Mouse (Mus musculus): ENCODE data around the gene Rnf222. TPM values are rescaled to one million over a fixed set of nuclear protein-coding genes. Genes with fewer than 3 reads are reported as not detected.

The Rnf222 gene
- polyA plus RNA-seq, 1 experiment from 2014 or later, result not detected

GRCm38 (mm10) chr11:68896247-68896646, 7.9 kb downstream of the Rnf222 start:
- no peaks in the 10 kb centered on the region for H3K36me3 ChIP-seq (ENCODE audit: control insufficient read depth, insufficient read depth, low read length)
- H3K4me1 ChIP-seq (ENCODE audit: control insufficient read depth, insufficient read depth, low read length), result no peaks in the 10 kb centered on the region
- no peak overlapping the region for H3K4me2 ChIP-seq (ENCODE audit: low read length)
- ATAC-seq, result no peak
- no peaks in the 10 kb centered on the region for H3K9me3 ChIP-seq (replicated peaks; ENCODE audit: control insufficient read depth, low read length, poor library complexity, severe bottlenecking)
- no peak overlapping the region for H3K4me3 ChIP-seq (ENCODE audit: low read depth, low read length)
- no peak overlapping the region for H3K9ac ChIP-seq (ENCODE audit: low read depth, low read length)
- 95% methylated on average over 5 of the region's 5 CpGs for WGBS
- no peaks in the 10 kb centered on the region for H3K27me3 ChIP-seq (ENCODE audit: control insufficient read depth, insufficient read depth, low read depth, low read length)
- no peak overlapping the region for H3K27ac ChIP-seq (ENCODE audit: low read length)

DNA sequence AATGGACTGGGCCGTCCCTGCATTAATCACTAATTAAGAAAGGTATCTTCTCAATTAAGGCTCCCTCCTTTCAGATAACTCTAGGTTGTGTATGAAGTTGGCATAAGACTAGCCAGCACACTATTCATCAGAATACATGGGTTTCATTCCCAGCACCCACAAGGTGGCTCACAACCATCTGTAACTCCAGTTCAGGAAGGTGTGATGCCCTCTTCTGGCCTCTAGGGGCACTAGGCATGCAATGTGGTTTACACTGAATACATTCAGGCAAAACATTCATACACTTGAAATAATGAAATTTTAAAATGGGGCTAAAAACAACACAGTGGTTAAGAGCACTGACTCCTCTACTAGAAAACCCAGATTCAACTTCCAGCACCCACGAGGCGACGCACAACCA, 8.8 kb downstream of the Rnf222 start:
- no peaks in the 10 kb centered on the region for H3K4me1 ChIP-seq (ENCODE audit: control insufficient read depth, insufficient read depth, low read length)
- H3K27me3 ChIP-seq (ENCODE audit: control insufficient read depth, insufficient read depth, low read depth, low read length), result no peaks in the 10 kb centered on the region
- no peak overlapping the region for H3K27ac ChIP-seq (ENCODE audit: low read length)
- no peak overlapping the region for H3K9ac ChIP-seq (ENCODE audit: low read depth, low read length)
- no peaks in the 10 kb centered on the region for H3K36me3 ChIP-seq (ENCODE audit: control insufficient read depth, insufficient read depth, low read length)
- no peak for ATAC-seq
- H3K4me3 ChIP-seq (ENCODE audit: low read depth, low read length), result no peak overlapping the region
- no peak overlapping the region for H3K4me2 ChIP-seq (ENCODE audit: low read length)
- 42% methylated on average over 4 of the region's 4 CpGs for WGBS
- H3K9me3 ChIP-seq (replicated peaks; ENCODE audit: control insufficient read depth, low read length, poor library complexity, severe bottlenecking), result no peaks in the 10 kb centered on the region

DNA sequence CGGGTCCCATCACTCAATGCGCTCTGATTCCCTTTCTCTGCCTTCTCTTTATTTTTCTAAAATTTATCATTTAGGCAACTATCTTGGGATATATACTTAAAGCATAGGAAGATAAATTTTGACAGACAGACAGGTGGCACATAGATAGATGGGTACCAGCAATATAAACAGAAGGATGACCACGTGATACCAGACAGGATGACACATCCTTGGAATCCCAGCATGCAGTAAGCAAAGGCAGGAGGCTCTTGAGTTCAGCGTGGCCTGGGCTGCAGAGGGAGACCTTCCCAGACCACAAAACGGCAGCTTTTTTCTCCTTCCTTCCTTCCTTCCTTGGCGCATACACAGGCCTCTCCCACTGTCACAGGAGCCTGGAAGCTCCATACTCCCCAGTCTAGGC, 9.5 kb downstream of the Rnf222 start:
- WGBS, result 70% methylated on average over 6 of the region's 6 CpGs
- no peak for ATAC-seq
- Histone ChIP-seq H3K4me1 (ENCODE audit: control insufficient read depth, insufficient read depth, low read length) (peaks cover 6% of the 10 kb centered on the region; the same call in 1 of the 2 replicates), H3K36me3 (ENCODE audit: control insufficient read depth, insufficient read depth, low read length) (0 out of 2 replicates have a peak, but pooled peaks cover under 1% of the 10 kb centered on the region), H3K27ac (ENCODE audit: low read length) (no peak overlapping the region), H3K27me3 (ENCODE audit: control insufficient read depth, insufficient read depth, low read depth, low read length) (no peaks in the 10 kb centered on the region), H3K4me3 (ENCODE audit: low read depth, low read length) (no peak overlapping the region), H3K9me3 (replicated peaks; ENCODE audit: control insufficient read depth, low read length, poor library complexity, severe bottlenecking) (no peaks in the 10 kb centered on the region), H3K4me2 (ENCODE audit: low read length) (no peak overlapping the region), H3K9ac (ENCODE audit: low read depth, low read length) (no peak overlapping the region)

- Histone ChIP-seq H3K27me3 (ENCODE audit: control insufficient read depth, insufficient read depth, low read depth, low read length) (no peaks in the 10 kb centered on the region), H3K27ac (ENCODE audit: low read length) (no peak overlapping the region), H3K36me3 (ENCODE audit: control insufficient read depth, insufficient read depth, low read length) (peaks cover 5% of the 10 kb centered on the region; the same call in 1 of the 2 replicates), H3K9me3 (replicated peaks; ENCODE audit: control insufficient read depth, low read length, poor library complexity, severe bottlenecking) (no peaks in the 10 kb centered on the region), H3K4me1 (ENCODE audit: control insufficient read depth, insufficient read depth, low read length) (peaks cover 7% of the 10 kb centered on the region; the same call in 1 of the 2 replicates), H3K4me2 (ENCODE audit: low read length) (no peak overlapping the region), H3K9ac (ENCODE audit: low read depth, low read length) (no peak overlapping the region), H3K4me3 (ENCODE audit: low read depth, low read length) (no peak overlapping the region)
- WGBS, result 93% methylated on average over 6 of the region's 6 CpGs
- ATAC-seq, result no peak
These were observed 10.4 kb downstream of the Rnf222 start for GRCm38 (mm10) chr11:68898790-68899189.

- no peak for ATAC-seq
- Histone ChIP-seq H3K36me3 (ENCODE audit: control insufficient read depth, insufficient read depth, low read length) (peaks cover 7% of the 10 kb centered on the region; the same call in 1 of the 2 replicates), H3K4me1 (ENCODE audit: control insufficient read depth, insufficient read depth, low read length) (peaks cover 7% of the 10 kb centered on the region; the same call in 1 of the 2 replicates), H3K27me3 (ENCODE audit: control insufficient read depth, insufficient read depth, low read depth, low read length) (no peaks in the 10 kb centered on the region), H3K4me2 (ENCODE audit: low read length) (no peak overlapping the region), H3K9me3 (replicated peaks; ENCODE audit: control insufficient read depth, low read length, poor library complexity, severe bottlenecking) (no peaks in the 10 kb centered on the region), H3K9ac (ENCODE audit: low read depth, low read length) (no peak overlapping the region), H3K4me3 (ENCODE audit: low read depth, low read length) (no peak overlapping the region), H3K27ac (ENCODE audit: low read length) (no peak overlapping the region)
- 92% methylated on average over 8 of the region's 8 CpGs for WGBS
These were observed 11.5 kb downstream of the Rnf222 start for GRCm38 (mm10) chr11:68899815-68900214.

DNA sequence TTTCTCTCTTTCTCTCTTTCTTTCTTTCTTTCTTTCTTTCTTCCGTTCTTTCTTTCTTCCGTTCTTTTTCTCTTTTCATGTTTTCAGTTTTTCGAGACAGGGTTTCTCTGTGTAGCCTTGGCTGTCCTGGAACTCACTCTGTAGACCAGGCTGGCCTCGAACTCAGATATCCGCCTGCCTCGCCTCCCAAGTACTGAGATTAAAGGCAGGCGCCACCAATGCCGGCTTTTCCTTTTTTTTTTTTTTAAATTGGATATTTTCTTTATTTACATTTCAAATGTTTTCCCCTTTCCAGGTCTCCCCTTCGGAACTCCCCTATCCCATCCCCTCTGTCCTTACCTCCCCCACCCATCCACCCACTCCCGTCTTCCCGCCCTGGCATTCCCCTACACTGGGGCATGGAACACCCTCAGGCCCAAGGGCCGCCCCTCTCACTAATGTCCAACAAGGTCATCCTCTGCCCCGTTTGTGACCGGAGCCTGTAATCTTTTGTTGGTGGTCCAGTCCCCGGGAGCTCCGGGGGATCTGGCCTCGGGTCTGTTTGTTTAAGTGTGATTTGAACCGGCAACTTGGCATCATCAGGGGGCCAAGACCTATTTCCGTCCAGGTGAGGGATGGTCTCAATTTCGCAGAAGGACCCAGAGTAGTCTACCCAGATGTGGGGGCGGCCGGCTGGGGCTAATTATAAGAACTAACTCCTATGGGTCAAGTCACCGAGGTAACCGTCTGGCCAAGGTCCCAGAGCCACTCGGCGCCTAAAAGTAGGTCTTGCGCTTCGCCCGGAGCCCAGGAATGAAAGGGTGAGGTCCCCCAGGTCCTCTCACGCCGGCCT, 12.4 kb downstream of the Rnf222 start:
- ATAC-seq, result peak; percentile 62
- no peak overlapping the region; the same call in 1 of the 2 replicates for H3K27ac ChIP-seq (ENCODE audit: low read length)

GRCm38 (mm10) chr11:68901351-68902046, 13.1 kb downstream of the Rnf222 start, which contains the start of gene Rpl26:
Rpl26 (plus strand) TSS chr11:68901583.
- H3K4me1 ChIP-seq (ENCODE audit: control insufficient read depth, insufficient read depth, low read length), result peaks cover 7% of the 10 kb centered on the region; the same call in 1 of the 2 replicates
- under 1% methylated on average over 52 of the region's 52 CpGs for WGBS
- ATAC-seq, result peak; percentile 89

More for the DNA sequence above, 12.4 kb downstream of the Rnf222 start:
- Histone ChIP-seq H3K27me3 (ENCODE audit: control insufficient read depth, insufficient read depth, low read depth, low read length) (no peaks in the 10 kb centered on the region), H3K36me3 (ENCODE audit: control insufficient read depth, insufficient read depth, low read length) (peaks cover 12% of the 10 kb centered on the region; the same call in 1 of the 2 replicates), H3K4me2 (ENCODE audit: low read length) (peak overlapping the region; percentile 56), H3K9ac (ENCODE audit: low read depth, low read length) (peak overlapping the region; percentile 59), H3K4me1 (ENCODE audit: control insufficient read depth, insufficient read depth, low read length) (peaks cover 7% of the 10 kb centered on the region; the same call in 1 of the 2 replicates), H3K4me3 (ENCODE audit: low read depth, low read length) (peak overlapping the region; percentile 92), H3K9me3 (replicated peaks; ENCODE audit: control insufficient read depth, low read length, poor library complexity, severe bottlenecking) (no peaks in the 10 kb centered on the region)
- WGBS, result 27% methylated on average over 31 of the region's 31 CpGs

DNA sequence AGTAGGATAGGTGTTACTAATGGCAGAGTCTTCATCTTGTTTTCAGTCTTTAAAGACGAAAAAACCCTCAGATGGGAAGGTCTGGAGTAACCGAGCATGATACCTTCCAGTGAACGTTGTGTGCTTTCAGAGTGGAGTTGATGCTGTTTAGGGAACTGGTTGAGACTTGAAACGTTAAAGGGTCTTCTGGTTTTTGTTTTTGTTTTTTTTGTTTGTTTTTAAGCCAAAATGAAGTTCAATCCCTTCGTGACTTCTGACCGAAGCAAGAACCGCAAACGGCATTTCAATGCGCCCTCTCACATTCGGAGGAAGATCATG, 13.7 kb downstream of the Rnf222 start:
- Histone ChIP-seq H3K4me2 (ENCODE audit: low read length) (peak overlapping the region; percentile 58), H3K36me3 (ENCODE audit: control insufficient read depth, insufficient read depth, low read length) (peaks cover 19% of the 10 kb centered on the region), H3K27me3 (ENCODE audit: control insufficient read depth, insufficient read depth, low read depth, low read length) (no peaks in the 10 kb centered on the region), H3K4me3 (ENCODE audit: low read depth, low read length) (peak overlapping the region; percentile 92), H3K4me1 (ENCODE audit: control insufficient read depth, insufficient read depth, low read length) (peaks cover 7% of the 10 kb centered on the region; the same call in 1 of the 2 replicates), H3K9me3 (replicated peaks; ENCODE audit: control insufficient read depth, low read length, poor library complexity, severe bottlenecking) (no peaks in the 10 kb centered on the region), H3K9ac (ENCODE audit: low read depth, low read length) (peak overlapping the region; percentile 95), H3K27ac (ENCODE audit: low read length) (peak overlapping the region; percentile 92)
- WGBS, result 0% methylated on average over 9 of the region's 10 CpGs
- no peak for ATAC-seq

More at GRCm38 (mm10) chr11:68901351-68902046, 13.1 kb downstream of the Rnf222 start, which contains the start of gene Rpl26:
- H3K27ac ChIP-seq (ENCODE audit: low read length), result peak within 1 kb of the TSS; percentile 92
- H3K9me3 ChIP-seq (replicated peaks; ENCODE audit: control insufficient read depth, low read length, poor library complexity, severe bottlenecking), result no peaks in the 10 kb centered on the region
- H3K27me3 ChIP-seq (ENCODE audit: control insufficient read depth, insufficient read depth, low read depth, low read length), result no peaks in the 10 kb centered on the region
- peak within 1 kb of the TSS; percentile 58 for H3K4me2 ChIP-seq (ENCODE audit: low read length)
- peaks cover 19% of the 10 kb centered on the region for H3K36me3 ChIP-seq (ENCODE audit: control insufficient read depth, insufficient read depth, low read length)
- H3K4me3 ChIP-seq (ENCODE audit: low read depth, low read length), result peak within 1 kb of the TSS; percentile 92
- H3K9ac ChIP-seq (ENCODE audit: low read depth, low read length), result peak within 1 kb of the TSS; percentile 95

All from midbrain, embryonic 16.5 days (tissue).